Mouse (Mus musculus) A20 (cell line): ENCODE measurements at regions not wholly inside any gene's neighbourhood (a gene's known extent, or its start where the extent isn't known, plus 50 kb on each side); places are given as distances from the start of the nearest gene placed in this dataset.

Source experiments
- DNase-seq: peaks from one replicate; pipeline ENCODE4 v3.0.0-alpha.2; 2011; ENCODE audit warnings: low read depth, low spot score

DNA sequence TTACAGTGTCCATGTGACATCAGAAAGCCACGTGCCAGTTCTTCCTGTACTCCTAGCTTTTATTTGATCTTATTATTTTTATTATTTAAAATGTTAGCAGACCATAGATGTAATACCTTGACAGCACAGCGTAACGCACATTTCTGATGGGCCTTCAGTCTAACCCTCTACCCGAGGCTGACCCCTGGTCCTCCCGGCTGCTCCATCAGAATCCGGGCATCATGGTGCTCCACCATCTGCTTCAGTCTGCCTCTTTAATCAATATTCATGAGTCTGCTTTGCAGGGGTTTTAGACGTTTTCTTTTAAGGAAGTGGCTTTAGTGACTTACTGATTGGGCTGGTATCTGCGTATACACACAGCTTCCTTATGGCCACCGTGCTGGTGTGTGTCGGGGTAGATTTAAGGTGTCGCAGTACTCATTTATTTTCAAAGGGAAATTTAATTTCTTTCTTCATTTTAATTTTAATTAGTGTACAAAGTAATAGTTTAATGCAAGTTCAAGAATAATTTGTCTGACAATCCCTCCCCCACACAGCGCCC lies 265.2 kb upstream of the Sox2 start:
- no peak for DNase-seq

GRCm38 (mm10) chr3:34377913-34378312 lies 272.3 kb upstream of the Sox2 start:
- no peak for DNase-seq

- DNase-seq: no peak
These were observed 272.9 kb upstream of the Sox2 start for GRCm38 (mm10) chr3:34377329-34377728.

DNA sequence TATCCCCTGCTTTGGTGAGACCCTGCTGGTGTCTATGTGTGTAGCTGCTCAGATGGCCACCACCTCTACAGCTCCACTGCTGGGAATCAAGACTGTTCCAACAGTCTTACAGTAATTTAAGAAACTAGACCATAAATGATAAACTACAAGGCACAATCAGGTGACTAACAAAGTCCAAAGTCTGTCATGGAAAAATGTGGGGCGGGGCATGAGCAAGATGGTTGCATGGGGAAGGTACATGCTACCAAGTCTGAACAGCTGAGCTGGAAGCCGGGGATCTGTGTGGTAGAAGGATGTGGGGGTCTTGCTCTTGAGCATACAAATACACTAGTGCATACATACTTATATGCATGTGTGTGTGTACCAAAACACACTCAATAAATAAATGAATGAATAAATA lies 278.8 kb upstream of the Sox2 start:
- no peak for DNase-seq

GRCm38 (mm10) chr3:34338100-34338499 lies 257.0 kb upstream of the Dnajc19 start:
- no peak for DNase-seq

DNA sequence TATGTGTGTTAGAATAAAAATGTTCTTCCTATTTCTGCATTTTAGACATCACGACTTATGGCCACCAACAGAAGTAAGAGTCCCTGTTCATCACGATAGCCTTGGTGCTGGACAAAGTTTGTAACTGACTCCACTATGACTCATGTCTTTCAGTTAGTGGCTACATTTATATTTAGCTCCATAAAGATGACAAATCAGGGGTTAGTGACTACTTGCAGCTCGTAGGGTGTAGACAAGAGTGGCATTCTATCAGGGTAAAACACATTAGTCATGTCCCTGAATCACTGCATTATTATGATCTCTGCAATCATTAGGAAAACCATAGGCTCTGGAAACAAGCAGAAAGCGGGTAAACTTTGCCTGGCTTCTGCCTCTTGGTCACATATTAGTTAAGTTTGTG lies 252.4 kb upstream of the Dnajc19 start:
- no peak for DNase-seq

DNA sequence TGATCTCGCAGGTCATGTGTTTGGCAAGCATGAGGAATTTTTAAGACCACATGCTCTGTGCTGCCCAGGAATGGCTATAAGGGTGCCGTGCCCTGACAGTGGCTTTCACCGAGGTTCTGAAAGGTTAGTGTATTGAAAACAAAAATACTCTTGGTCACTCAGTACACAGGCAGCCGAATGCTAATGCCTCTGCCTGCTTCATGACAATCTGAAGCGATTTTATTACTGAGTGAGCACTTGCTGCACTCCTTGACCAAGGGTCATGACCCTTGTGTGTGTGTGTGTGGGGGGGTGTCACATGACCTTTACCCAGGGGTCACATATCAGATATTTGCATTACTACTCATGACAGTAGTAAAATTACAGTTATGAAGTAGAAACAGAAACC lies 250.8 kb upstream of the Dnajc19 start:
- DNase-seq: no peak

DNA sequence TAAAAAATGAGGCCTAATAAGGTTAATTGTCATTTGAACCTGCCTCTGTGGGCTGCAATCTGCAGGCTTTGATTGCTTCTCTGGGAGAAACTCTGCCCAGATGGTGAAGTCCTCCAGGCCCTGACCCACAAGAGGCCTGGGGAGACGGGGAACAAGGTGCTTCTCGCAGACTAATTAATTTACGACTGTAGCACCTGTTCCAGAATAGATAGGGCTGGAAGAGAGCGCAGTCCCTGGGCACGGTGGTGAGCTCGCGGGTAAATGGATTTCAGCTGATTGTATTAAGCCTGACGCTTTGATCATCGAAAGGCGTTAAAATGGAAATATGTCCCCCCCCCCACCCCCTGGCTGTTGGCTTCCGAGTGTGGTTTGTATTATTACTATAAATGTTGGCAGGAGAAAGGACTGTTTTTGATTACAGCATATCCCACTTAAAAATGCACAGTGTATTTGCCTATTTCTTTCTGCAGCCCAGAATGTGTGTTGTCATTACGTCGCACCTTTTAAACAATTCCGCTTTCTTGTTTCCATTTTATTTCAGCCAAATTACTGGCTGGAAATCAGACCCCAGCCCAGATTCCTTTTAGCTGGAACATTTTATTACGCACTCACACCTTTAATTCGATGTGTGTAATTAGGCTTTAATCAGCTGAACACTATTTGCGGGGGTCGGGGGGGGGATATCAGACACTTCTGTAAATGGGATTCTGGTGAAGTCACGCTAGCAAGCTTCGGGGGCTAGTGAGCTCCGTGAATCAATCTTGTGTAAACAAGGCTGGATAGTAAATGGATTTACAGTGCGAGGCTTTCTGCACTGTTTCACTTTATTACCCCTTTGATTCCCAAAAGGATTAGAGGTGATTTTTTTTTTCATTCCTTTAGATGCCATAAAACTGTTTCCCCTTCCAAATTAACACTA lies 250.1 kb upstream of the Dnajc19 start:
- no peak for DNase-seq

GRCm38 (mm10) chr3:34328865-34329264 lies 247.7 kb upstream of the Dnajc19 start:
- DNase-seq: peak; percentile 68

DNA sequence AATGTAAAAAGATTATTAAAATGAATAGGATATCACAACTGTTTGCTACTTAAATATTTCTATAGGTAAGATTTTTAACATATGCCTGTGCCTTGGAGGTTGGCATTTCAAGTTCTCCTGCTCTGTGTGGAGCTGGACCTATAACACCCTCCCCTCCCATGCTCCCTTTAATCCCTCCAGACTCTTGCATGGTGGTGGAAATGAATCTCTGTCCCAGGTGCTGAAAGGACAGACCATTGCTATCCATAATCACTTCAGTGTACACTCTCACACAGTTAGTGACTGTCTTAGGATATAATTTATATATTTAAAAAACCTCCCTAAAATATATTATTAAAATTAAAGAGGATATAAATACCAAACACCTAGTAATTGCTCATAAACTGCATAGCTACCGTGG lies 244.5 kb upstream of the Dnajc19 start:
- no peak for DNase-seq

DNA sequence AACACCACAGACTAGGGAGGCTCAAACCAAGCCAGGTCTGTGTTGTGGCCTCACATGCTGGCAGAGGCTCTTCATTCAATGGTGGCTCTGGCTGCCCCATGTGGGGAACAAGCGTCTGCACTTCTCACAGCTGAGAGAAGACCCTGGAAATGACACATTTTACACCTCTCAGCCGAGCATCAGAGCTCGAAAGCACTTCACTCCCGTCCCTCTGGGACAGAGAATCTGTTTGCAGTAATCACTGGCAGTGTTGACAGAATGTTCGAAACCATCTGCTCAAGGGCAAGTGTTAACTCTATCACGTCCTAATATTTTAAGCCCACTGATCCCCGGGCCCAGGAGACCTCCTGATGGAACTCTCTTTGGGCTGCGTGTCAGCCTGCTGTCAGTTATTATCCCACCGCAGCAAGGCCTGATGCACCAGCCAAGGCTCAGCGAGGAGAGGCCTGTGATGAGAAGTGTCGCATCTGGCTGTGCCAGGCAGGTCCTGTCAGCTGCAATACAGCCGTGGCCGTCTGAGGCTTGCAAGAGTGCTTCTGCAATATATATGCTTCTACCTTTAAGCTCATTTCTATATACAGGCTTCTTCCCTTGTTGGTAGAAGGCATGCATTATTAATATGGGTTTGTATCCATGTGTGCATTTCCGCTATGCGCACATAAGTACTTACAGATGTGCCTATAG lies 241.5 kb upstream of the Dnajc19 start:
- DNase-seq: no peak

- no peak for DNase-seq
These were observed 233.7 kb upstream of the Dnajc19 start for GRCm38 (mm10) chr3:34314798-34315197.

DNA sequence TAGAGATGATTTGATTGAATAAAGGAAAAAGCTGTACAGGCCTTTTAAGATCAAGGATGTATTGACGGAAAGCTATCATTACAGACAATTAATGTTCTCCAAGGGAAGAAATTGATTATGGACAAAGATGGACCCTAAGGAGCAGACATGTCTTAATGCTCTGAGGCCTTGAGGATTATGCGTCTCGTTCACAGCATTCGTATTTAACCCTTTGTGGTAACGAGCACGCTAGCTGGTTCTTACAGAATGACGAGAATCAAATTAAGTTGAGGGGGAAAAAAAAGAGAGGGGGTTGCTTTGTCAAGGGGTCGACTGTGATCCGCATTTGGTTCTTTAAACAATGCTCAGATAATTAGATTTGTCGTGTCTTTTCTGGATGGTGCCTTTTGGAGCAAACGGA lies 233.3 kb upstream of the Dnajc19 start:
- no peak for DNase-seq

DNA sequence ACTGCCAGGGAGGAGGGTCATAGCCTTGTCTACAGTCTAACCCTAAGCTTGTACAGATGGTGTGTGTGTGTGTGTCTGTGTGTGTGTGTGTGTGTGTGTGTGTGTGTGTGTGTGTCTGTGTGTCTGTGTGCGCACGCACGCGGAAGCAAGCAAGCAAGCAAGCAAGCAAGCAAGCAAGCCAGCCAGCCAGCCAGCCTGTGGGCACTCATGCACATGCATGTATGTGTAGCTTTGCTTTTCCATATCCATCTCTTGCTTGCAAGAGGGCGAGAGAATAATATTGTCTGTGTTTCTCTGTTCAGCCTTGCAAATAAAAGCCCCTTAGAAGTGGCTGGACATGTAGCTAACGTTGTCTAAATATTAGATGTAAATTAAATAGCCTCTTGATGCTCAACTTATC lies 230.8 kb upstream of the Dnajc19 start:
- no peak for DNase-seq

GRCm38 (mm10) chr3:34299637-34300036 lies 218.5 kb upstream of the Dnajc19 start:
- no peak for DNase-seq

- no peak for DNase-seq
These were observed 206.7 kb upstream of the Dnajc19 start for GRCm38 (mm10) chr3:34287836-34288235.

- DNase-seq: no peak
These were observed 189.0 kb upstream of the Dnajc19 start for GRCm38 (mm10) chr3:34270154-34270553.

- no peak for DNase-seq
These were observed 185.3 kb upstream of the Dnajc19 start for GRCm38 (mm10) chr3:34266462-34266861.

GRCm38 (mm10) chr3:34264811-34265210 lies 183.7 kb upstream of the Dnajc19 start:
- no peak for DNase-seq

DNA sequence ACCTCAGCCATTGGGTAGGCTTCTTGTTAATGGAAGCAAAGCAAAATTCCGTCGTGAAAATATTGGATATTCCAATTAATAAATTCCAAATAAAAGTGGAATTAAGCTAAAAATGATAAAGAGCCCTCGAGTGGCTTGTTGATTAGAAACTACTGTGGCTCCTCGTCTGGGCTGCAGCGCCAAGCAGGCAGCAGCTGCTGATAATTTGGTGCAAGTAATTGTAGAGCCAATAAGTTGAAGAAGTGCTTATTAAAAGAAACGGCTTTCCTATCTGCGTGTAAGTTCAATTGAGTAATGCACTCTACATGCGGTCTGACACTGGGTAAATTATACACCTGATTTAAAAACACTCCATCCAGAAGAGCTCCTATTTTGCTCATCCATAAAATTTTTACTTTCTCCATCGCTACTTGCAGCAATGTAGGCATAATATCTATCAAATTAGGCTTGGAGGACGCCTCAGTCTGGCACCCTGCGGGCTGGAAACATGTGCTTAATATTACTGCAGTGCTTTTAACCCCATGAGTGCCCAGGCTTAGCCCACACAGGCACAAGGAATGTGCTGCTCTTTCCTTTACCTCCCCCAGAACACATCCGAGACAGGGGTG lies 171.7 kb upstream of the Dnajc19 start:
- no peak for DNase-seq

DNA sequence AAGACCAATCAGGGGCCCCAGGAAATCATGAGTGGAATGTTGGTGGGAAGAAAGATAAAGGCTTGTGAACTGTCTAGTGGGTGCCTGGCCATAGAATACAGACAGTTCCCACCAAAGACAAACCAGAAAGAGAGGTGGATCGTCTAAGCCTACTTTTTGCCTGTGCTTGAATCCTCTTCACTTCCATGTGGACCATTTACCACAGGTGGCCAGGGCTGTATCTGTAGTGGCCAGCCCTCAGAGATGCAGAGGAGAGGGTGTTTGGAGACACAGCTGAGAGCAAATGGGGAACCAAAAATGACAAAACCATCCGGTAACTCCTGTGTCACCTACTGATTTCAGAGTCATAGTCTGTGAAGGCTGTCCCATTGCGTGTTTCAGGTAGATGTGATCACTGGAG lies 161.0 kb upstream of the Dnajc19 start:
- DNase-seq: no peak

GRCm38 (mm10) chr3:34239978-34240377 lies 158.9 kb upstream of the Dnajc19 start:
- DNase-seq: no peak
